Mouse (Mus musculus) left cerebral cortex, postnatal 10 days (tissue): Measurements from ENCODE around the gene Pigo. TPM values are rescaled to one million over a fixed set of nuclear protein-coding genes. Genes with fewer than 3 reads are reported as not detected.

Source experiments
- DNase-seq, 2 experiments: peaks; one replicate each; pipeline ENCODE4 v3.0.0; 2021 to 2022; ENCODE audit warnings: low spot score in 2 of 2, mixed read lengths in 1 of 2; ENCODE audit errors: extremely low spot score in 1 of 2
- intact Hi-C: fragments of 180-260 bp; cut with DNase I; formaldehyde crosslinking; loops from one replicate; pipeline ENCODE4 v1.15.1; 2025
- total RNA-seq, 2 experiments: library from RNA; stranded (reverse); gene quantifications; 2 replicates each; pipeline ENCODE4 v1.2.3; 2021

Gene Pigo
- total RNA-seq: 10 to 100 TPM; 24.3 to 32.6 TPM

DNA sequence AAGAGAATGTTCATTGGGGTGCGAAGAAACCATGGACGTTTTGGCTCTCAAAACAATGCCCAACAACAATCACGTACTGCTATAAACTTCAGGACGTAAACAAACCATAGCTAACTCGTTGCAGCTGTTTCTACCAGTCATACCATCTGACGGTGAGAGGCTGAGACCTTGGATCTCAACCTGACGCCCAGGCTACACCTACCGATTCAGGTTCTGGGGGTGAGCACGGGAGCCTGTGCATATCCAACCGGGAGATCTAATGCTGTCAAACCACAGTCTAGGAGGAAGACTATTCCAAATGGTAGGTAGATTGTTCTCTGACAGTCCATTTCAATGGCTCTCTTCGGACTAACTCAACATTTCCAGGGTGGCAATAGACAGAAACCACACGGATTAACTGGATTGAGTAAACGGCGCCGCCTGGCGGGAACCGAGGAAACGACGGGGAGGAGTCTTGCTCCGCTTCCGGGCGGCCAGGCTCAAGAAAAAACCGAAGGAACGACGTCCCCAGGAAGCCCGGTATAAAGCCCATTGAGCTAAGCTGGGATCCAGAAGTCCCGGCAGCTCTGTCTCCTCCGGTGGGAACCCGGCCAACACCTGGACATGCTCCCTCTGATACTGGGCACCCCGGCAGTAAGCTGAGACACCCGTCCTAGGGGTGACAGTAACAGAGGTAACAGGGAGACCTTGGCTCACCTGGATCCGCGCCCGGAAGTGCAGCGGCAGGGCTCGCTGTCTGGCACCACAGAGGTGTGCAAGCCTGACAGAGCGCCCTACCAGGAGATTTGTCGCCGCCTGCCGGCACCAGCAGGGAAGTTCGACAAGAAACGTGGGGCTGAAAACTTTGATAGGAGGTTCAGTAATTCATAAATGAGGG, at the start of gene Pigo:
Pigo (minus strand) TSS at position 736 of the 877 bp plus-strand sequence.
- peak; percentile 90 to 95 for DNase-seq

DNA sequence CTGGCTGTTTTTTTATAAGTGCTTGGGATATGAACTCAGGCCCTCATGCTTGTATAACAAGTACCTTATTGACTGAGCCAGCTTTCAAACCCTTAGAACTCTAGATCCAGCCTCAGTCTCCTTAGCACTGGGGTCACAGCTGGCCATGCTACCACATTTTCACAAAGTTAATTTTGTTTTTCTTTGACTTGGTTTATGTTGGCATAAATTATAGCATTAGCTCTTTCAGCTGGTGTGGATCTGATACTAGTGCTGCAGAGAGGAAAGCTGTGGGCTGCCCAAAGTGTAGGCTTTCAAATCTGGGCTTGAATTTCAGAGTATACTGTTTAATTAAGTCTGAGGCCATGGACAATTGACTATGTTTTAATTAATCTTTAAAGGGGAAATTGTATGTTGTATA, 49.3 kb upstream of the Pigo start:
- intact Hi-C loops: no loop called here

More for the DNA sequence above, at the start of gene Pigo:
- intact Hi-C loops: no loop called here

DNA sequence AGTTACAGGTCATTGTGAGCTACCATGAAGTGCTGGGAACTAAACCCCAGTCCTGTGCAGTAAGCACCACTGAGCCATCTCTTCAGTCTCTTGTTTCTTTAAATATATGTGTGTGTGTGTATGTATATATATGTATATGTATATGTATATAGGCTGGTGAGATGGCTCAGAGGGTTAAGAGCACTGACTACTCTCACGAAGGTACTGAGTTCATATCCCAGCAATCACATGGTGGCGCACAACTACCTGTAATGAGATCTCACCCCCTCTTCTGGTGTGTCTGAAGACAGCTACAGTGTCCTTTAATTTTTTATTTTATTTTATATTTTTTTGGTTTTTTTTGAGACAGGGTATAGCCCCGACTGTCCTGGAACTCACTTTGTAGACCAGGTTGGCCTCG, 39.9 kb upstream of the Pigo start:
- DNase-seq: no peak
- intact Hi-C loops: no loop called here

More for the DNA sequence above, 49.3 kb upstream of the Pigo start:
- no peak for DNase-seq

DNA sequence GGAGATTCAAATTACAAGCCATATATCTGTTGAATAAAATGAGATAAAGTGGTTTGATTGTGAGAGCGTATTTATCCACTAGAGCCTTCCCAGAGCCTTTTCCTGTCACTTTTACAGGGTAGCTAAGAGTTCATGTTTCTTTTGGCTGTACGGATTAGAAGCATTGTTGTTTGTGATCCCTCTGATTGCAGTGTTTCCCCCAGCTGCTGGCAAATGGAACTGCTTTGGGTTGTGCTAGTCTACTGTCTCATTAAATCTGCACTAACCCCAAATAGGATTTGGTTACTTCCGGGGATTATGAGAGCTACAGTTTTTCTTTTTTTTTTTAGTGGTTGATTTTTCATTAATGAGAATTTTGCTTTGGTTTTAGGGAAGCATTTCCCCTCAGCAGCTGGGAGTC, 34.7 kb upstream of the Pigo start:
- no peak for DNase-seq
- intact Hi-C loops: no loop called here

DNA sequence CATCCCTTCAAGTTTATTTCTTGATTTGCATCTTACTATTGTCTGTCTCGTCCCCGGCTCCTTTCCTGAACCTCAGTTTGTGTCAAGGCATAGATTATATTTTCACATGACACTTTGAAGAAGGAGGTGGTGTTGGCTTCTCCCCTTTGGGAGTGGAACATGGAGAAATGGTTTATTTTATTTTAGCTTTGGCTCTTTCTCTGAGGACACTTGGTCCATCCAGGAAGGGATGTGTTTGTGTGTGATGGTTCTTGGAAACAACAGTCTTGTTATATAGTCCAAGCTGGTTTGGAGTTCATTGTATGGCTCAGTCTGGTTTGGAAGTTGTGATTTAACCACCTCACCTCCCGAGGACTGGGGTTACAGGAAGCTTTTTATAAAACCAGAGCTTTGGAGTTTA, 34.1 kb upstream of the Pigo start:
- DNase-seq: no peak
- intact Hi-C loops: loop anchor here (5.0 kb wide), 2 partner anchors 53 to 183 kb away; no protein-coding TSS in a partner anchor

DNA sequence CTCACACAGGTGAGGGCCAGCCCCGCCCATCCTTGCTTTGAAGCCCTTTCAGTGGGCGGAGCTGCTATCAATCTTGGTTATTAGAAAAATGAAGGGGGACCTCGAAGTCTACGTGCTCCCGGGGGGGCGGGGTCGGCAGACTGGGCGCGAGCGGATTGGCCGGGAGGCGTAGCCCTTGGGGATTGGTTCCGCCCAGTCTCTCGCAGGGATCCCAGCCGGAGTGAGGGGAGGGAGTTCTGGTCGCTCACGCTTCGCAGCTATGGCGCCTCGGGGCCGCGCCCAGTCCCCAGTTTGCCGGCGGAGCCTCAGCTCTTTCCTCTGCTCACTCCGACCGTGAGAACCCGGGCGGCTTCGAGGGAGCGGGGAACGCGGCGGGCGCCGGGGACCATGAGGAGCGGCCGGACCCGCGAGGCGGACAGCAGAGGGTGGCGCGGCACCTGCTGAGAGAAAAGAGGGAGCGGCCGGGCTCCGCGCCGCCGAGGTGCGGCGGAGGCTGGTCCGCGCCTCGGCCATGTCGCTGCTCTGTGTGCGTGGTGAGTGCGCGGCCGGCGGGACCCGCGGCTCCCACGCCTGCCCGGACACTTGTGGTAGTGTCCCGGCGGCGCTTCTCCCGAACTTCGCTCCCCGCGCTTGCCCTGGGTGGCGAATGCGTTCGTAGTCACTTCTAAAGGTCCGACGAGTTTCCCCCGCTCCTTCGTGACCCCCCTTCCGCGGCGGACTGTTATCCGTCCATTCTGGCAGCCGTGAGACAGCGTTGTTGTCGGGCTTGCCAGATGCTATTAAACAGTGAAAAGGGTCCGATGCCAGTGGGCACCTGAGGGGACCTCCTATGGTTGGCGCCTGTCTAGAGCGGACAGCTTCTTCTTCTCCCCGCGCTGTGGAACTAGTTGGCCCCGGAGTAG, 33.4 kb upstream of the Pigo start, which contains the start of gene Unc13b:
Unc13b (plus strand) TSS at position 201 of the 902 bp plus-strand sequence.
- DNase-seq: peak; percentile 90 to 97
- intact Hi-C loops: loop anchor here (5.0 kb wide), 2 partner anchors 53 to 183 kb away; no protein-coding TSS in a partner anchor

DNA sequence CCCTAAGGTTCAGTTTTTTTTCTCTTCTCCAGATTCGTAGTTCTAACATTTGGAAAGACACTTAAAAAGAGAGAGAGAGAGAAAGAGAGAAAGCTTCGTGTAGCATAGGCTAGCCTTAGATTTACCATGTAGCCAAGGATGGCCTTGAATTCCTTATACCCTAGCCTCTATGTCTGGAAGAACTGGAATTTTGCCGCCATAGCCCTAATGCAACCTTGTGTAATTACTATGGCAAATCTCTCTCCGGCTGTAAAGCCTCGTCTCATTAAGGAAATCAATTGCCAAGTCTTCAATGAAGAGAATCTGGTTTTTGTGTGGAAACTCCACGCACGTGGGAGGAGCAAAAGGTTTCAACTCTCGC, 32.8 kb upstream of the Pigo start:
- intact Hi-C loops: loop anchor here (5.0 kb wide), 2 partner anchors 54 to 184 kb away; no protein-coding TSS in a partner anchor
- no peak for DNase-seq

DNA sequence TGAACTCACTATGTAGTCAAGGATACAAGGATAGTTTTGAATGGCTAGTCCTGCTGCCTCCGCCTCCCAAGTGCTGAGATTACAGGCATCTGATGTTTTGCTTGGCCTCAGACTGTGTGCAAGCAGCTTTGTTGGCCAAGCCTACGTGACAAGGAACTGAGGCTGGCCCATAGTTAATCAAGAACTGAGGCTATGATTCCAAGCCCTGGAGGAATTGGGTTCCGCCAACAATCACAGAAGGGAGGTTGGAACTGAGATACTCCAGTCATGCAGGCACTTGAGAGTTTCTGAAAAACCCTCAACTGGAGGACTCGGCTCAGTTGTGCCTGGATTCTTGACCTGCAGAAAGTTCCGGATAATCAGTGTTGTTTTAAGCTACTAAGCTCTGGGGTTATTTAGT, 32.0 kb upstream of the Pigo start:
- intact Hi-C loops: loop anchor here (5.0 kb wide), 2 partner anchors 55 to 185 kb away; no protein-coding TSS in a partner anchor

DNA sequence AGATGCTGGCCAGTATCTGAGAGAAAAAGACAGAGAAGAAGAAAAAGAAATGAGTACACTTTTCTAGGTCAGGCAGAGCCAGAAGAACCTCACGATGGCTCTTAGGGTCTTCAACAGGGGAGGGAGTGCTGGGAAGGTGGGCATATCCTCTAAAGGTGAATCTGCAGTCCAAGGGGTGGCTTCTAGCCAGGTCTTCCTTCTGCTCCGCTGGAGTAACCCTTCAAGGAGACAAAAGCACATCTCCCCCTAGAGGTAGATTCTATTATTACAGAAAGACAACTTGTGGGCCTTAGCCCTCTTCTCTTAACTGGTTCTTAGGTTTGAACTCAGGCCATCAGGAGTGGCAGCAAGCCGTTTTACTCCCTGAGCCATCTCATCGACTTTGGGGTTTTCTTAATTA, 27.0 kb upstream of the Pigo start:
- peak in 1 of 2 experiments; percentile 53 for DNase-seq
- intact Hi-C loops: no loop called here

More for the DNA sequence above, 32.0 kb upstream of the Pigo start:
- no peak for DNase-seq

DNA sequence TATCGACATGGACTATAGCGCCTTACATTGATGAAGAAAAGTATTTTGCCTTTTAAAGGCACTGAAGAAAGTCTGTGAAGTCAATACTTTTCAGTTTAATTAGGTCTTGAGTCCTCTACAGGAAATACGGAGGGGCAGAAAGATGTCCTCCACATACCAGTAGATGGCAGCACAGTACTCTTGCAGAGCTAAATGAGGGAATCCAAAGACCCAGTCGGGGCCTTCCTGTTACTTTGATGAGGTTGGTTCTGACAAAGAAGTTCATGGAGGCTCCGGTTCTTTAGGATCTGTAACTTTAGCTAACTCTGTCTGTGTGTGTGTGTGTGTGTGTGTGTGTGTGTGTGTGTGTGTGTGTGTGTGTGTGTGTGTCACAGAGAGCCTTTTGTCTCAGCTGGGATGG, 21.6 kb upstream of the Pigo start:
- peak; percentile 83 to 88 for DNase-seq
- intact Hi-C loops: loop anchor here (5.0 kb wide), 3 partner anchors 70 to 375 kb away; no protein-coding TSS in a partner anchor

DNA sequence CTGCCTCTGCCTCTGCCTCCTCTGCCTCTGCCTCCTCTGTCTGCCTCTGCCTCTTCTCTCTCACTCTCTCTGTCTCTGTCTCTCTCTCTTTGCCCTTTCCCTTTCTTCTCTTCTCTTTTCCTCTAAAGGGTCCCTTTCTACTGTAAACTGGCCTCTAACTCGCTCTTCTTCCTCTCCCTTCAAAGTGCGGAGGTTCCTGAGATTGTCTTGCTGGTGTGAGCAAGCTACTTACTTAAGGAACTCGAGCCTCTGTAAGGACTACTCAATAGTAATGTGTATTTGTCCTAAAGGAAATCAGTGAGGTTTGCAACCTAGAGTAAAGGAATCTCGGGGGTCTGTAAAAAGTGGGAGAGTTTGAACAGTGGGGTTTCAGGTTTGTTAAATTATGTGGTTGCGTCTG, 21.0 kb upstream of the Pigo start:
- no peak for DNase-seq
- intact Hi-C loops: loop anchor here (5.0 kb wide), 3 partner anchors 71 to 376 kb away; no protein-coding TSS in a partner anchor

DNA sequence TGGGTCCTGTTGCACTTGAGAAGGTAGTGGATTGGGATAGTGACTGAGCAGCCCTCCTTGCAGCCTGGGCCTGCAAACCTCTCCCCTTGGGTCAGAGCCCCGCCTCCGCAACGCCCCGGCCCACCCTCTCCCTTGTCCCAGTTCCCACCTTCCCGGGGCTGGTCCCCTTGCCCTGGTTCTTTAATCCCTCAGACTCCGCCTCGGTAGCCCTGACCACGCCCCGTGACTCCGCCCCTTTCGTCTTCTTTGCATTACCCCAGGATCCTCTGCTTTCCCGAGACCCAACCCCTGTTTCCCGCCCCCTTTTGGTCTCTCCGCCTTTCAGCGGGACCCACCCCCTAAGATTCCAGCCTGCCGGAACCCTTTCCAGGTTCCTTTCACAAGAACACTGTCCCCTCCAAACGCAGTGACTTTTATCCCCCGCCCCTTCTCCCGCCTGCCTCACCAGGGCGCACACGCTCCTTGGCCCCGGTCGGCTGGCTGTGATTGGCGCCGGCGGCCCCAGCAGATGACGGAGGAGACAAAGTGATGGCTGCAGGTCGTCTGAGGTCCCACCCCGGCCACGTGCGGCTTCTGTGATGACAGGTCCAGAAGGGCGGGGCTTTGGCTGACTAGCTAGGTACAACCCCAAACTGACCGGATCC, 20.2 kb upstream of the Pigo start, which contains the start of gene Fam214b:
Fam214b (minus strand) TSS at position 562 of the 644 bp plus-strand sequence.
- intact Hi-C loops: loop anchor here (5.0 kb wide), 3 partner anchors 72 to 377 kb away; no protein-coding TSS in a partner anchor

DNA sequence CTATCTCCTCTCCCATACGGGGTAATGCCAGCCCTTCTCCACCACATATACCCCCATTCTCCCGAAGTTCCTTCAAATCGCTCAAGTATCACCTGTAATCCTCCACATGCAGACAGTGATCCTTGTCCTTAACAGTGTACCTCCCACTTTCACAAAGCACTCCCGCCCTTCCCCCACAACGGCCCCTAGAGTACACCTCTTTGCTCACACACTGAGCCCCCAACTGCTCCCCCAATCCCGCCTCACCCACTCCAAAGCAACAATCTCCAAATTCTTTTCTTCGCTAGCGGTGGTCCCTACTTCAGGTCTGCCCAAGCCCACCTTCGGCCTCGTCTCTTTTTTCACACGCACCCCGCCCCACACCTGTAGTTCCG, 19.7 kb upstream of the Pigo start:
- peak in 1 of 2 experiments; percentile 65 for DNase-seq
- intact Hi-C loops: loop anchor here (5.0 kb wide), 3 partner anchors 72 to 377 kb away; no protein-coding TSS in a partner anchor

More for the DNA sequence above, 20.2 kb upstream of the Pigo start, which contains the start of gene Fam214b:
- peak; percentile 93 to 99 for DNase-seq

DNA sequence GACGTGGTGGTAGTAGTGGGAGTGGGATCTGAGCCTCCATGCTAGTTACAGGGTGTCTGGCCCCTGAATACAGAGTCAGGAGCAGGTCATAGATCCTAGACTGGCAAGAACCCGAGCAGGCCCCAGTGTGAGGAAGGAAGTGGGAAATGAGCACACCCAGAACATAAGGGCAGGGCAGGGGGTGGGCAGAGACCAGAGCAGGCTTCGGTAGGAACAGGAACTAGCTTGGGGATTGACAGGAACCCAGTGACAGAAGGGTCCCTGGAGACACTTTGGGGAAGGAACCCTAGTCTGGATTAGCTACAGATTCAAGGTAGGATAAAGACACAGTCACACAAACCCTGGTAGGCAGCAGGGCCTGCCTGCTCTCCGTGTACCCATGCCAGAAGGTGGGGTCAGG, 19.1 kb upstream of the Pigo start:
- intact Hi-C loops: loop anchor here (5.0 kb wide), 3 partner anchors 73 to 378 kb away; no protein-coding TSS in a partner anchor
- DNase-seq: peak in 1 of 2 experiments; percentile 64

DNA sequence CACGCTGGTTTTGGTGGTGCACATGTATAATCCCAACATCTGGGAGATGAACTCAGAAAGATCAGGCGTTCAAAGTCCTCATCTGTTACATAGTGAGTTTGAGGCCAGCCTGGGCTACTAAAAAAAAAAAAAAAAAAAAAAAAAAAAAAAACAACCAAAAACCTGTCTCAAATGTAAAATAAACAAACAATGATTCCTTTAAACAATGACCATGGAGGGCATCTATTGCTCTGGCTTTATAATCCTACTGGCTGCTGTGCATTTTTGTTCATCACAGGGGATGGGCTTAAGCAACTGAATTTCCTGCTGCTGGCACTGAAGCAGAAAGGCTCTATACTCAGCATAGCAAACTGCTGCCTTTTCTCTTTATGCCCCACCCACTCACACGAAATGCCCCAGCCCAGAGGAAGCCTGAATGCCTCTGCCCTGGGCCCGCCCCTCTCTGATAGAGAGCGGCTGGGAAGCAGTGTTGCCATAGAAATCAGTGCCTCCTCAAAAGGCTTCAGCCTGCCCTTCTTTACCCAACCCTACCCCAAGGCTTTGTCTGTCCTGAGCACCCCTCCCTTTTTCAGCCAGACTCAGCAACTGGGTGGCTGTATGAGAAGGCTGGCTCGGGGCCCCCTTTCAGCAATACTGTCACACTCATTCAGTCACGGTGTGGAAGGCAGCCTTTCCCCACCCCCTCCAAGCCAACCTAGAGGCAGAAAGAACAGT, 18.2 kb upstream of the Pigo start:
- intact Hi-C loops: no loop called here
- peak; percentile 60 to 89 for DNase-seq

DNA sequence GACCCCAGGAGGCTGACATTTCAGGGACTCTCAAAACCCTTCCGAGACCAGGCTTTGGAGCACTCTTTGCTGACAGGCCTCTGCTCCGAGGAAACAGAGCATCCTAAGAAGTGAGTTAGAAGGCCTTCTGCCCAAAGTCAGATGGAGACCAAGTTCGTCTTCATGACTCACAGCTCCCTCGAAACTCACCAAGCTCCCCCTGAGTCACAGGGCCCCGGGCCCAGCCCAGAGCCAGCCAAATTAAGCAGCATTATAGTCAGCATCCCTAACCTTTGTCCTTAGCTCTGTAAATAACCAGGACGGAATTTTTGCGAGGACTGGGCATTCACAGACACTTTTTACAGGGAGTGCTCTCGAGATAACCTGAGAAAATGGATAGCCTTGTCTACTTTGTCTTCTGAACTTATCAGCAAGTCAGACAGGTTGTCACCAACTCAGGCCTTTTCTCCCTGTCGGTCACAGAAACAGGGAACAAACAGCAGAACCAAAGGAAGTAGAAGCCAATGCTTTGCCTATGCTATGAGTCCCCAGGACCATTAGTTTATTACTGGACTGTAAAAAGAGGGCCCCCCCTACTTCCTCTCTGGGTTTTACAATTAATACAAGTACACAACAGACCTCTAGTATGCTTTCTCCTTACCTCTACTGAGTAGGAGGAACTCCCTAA, 15.4 kb upstream of the Pigo start:
- DNase-seq: no peak
- intact Hi-C loops: no loop called here

DNA sequence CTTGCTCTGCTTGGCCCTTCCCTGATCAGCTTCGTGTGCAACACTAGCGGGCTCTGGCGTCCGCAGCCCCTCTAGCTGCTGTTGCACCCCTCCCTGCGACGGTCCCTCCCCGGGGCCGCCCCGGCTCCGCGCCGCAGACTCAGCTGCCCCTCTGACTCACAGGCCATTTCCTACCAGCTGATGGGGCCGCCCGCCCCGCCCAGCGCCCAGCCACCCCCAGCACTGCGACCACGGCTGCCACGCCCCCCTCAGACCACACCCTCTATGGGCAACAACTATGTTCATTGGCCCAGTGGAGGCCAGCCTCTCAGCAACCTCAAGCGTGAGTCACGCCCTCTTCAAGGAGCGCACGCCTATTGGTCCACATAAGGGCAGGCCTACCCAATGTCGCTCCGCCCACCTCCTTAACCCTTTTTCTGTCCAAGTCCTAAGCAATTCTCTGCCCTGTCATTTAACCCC, 14.5 kb upstream of the Pigo start:
- intact Hi-C loops: no loop called here
- DNase-seq: peak; percentile 97 to 99
